Mouse (Mus musculus): Measurements from ENCODE around the gene Cyp2d9. TPM values are rescaled to one million over a fixed set of nuclear protein-coding genes. Genes with fewer than 3 reads are reported as not detected.

The Cyp2d9 gene
- total and polyA plus RNA-seq, 3 experiments: 0.16 TPM; not detected in 2

DNA sequence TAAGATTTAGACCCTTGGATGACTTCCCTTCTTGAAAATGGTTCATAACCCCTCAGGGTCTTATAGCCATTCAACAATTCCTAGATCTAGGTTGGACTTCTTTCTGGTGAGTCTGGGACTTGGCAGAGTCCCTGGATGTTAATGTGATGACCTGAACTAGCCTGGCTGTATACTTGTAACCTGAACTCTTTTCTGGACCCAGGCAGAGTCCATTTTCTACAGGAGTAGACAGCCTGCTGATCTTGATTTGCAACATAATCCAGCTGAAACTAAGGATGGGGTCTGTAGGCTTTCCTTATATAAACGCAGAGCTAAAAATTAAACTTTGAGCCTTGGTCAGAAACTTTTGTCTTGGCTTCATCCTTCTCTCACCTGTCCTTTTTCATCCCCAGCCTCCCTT, 14.6 kb upstream of the Cyp2d9 start:
- 83% methylated on average over 1 of the region's 1 CpGs for WGBS
- no peaks in the 10 kb centered on the region for H3K27me3 ChIP-seq (ENCODE audit: control insufficient read depth, insufficient read depth, low read length)
- TF ChIP-seq POLR2A (IDR thresholded peaks at IDR 0.05; ENCODE audit: insufficient read depth, low read depth, low read length) (no peak), EP300 (IDR thresholded peaks at IDR 0.05; ENCODE audit: insufficient read depth, low read depth, low read length) (no peak), CTCF (IDR thresholded peaks at IDR 0.05) (no peak)
- no peak overlapping the region for H3K4me3 ChIP-seq
- no peak overlapping the region for H3K27ac ChIP-seq
- no peaks in the 10 kb centered on the region for H3K79me2 ChIP-seq (replicated peaks; ENCODE audit: control insufficient read depth, insufficient read depth, low read length)
- no peak for DNase-seq
- peaks cover 2% of the 10 kb centered on the region; the same call in 1 of the 2 replicates for H3K4me1 ChIP-seq (ENCODE audit: control insufficient read depth, insufficient read depth, low read length)
- intact Hi-C loops (cut with DNase I): no loop called here
- H3K36me3 ChIP-seq (ENCODE audit: control insufficient read depth, insufficient read depth, low read length): no peaks in the 10 kb centered on the region
- no peak overlapping the region for H3K9ac ChIP-seq (ENCODE audit: low read depth, low read length)

DNA sequence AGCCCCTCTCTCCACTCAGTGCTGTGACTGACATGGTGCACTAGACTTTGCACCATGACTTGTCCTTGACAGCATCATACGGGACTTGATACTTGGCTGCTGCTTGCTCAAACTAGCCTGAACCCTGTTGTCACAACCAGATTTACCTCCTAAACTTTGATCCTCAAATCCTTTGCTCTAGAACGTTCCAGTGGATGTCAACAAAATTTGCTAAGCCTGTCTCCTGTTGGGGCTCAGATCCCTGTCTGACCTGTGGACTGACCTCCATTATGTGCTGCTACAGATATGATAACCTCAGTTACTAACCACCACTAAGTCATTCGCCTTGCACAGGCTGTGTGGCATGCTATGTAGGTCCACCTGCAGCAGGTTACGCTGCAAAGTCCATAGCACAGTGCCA, 10.3 kb upstream of the Cyp2d9 start:
- Histone ChIP-seq H3K4me3 (no peak overlapping the region), H3K27me3 (ENCODE audit: control insufficient read depth, insufficient read depth, low read length) (no peaks in the 10 kb centered on the region), H3K4me1 (ENCODE audit: control insufficient read depth, insufficient read depth, low read length) (no peaks in the 10 kb centered on the region), H3K79me2 (replicated peaks; ENCODE audit: control insufficient read depth, insufficient read depth, low read length) (no peaks in the 10 kb centered on the region), H3K36me3 (ENCODE audit: control insufficient read depth, insufficient read depth, low read length) (no peaks in the 10 kb centered on the region), H3K27ac (no peak overlapping the region), H3K9ac (ENCODE audit: low read depth, low read length) (no peak overlapping the region)
- intact Hi-C loops (cut with DNase I): no loop called here
- 60% methylated on average over 4 of the region's 4 CpGs for WGBS
- no peak for DNase-seq
- TF ChIP-seq CTCF (IDR thresholded peaks at IDR 0.05): no peak
- no peak for TF ChIP-seq EP300 (IDR thresholded peaks at IDR 0.05; ENCODE audit: insufficient read depth, low read depth, low read length)
- no peak for TF ChIP-seq POLR2A (IDR thresholded peaks at IDR 0.05; ENCODE audit: insufficient read depth, low read depth, low read length)

DNA sequence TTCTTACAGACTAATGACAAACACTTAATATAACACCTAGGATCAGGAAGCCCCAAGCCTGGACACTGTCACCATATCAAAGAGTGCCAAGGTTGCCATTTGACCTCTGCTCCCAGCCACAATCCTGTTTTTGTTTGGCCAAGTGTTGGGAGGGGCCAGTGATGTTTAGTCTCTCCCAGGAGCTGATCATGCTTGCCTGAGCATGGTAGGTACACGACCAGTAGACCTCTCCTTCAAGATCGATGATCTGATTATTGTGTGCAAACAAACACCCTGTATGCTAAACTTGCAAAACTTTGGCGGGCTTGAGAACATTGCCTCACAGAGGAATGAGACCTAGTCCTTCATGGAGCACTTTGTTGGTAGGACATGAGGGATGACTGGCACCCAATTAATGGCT, 9.8 kb upstream of the Cyp2d9 start:
- Histone ChIP-seq H3K4me3 (no peak overlapping the region), H3K9ac (ENCODE audit: low read depth, low read length) (no peak overlapping the region), H3K27me3 (ENCODE audit: control insufficient read depth, insufficient read depth, low read length) (no peaks in the 10 kb centered on the region), H3K4me1 (ENCODE audit: control insufficient read depth, insufficient read depth, low read length) (no peaks in the 10 kb centered on the region), H3K79me2 (replicated peaks; ENCODE audit: control insufficient read depth, insufficient read depth, low read length) (no peaks in the 10 kb centered on the region), H3K27ac (no peak overlapping the region), H3K36me3 (ENCODE audit: control insufficient read depth, insufficient read depth, low read length) (no peaks in the 10 kb centered on the region)
- TF ChIP-seq EP300 (IDR thresholded peaks at IDR 0.05; ENCODE audit: insufficient read depth, low read depth, low read length) (no peak), POLR2A (IDR thresholded peaks at IDR 0.05; ENCODE audit: insufficient read depth, low read depth, low read length) (no peak), CTCF (IDR thresholded peaks at IDR 0.05) (no peak)
- intact Hi-C loops (cut with DNase I): no loop called here
- WGBS: 80% methylated on average over 3 of the region's 3 CpGs
- no peak for DNase-seq

DNA sequence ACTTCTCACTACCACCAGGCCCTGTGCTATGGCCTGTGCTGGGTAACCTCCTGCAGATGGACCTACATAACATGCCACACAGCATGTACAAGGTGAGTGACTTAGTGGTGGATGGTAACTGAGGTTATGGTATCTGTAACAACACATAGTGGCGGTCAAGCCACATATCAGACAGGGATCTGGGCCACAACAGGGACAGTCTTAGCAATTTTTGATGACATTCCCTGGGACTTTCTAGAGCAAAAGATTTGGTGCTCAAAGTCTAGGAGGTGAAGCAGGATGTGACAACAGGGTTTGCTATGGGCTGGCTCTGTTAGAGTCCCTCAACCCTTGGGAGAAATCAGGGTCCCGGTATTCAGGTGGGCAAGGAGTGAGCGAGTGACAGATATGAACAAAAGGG, 384 bp downstream of the Cyp2d9 start:
- H3K9ac ChIP-seq (ENCODE audit: low read depth, low read length): no peak overlapping the region
- no peak for DNase-seq
- no peak for TF ChIP-seq CTCF (IDR thresholded peaks at IDR 0.05)
- TF ChIP-seq EP300 (IDR thresholded peaks at IDR 0.05; ENCODE audit: insufficient read depth, low read depth, low read length): no peak
- TF ChIP-seq POLR2A (IDR thresholded peaks at IDR 0.05; ENCODE audit: insufficient read depth, low read depth, low read length): no peak
- H3K27ac ChIP-seq: no peak overlapping the region
- intact Hi-C loops (cut with DNase I): no loop called here
- no peaks in the 10 kb centered on the region for H3K4me1 ChIP-seq (ENCODE audit: control insufficient read depth, insufficient read depth, low read length)
- no peaks in the 10 kb centered on the region for H3K36me3 ChIP-seq (ENCODE audit: control insufficient read depth, insufficient read depth, low read length)
- 88% methylated on average over 3 of the region's 3 CpGs for WGBS
- H3K79me2 ChIP-seq (replicated peaks; ENCODE audit: control insufficient read depth, insufficient read depth, low read length): no peaks in the 10 kb centered on the region
- no peaks in the 10 kb centered on the region for H3K27me3 ChIP-seq (ENCODE audit: control insufficient read depth, insufficient read depth, low read length)
- H3K4me3 ChIP-seq: no peak overlapping the region

DNA sequence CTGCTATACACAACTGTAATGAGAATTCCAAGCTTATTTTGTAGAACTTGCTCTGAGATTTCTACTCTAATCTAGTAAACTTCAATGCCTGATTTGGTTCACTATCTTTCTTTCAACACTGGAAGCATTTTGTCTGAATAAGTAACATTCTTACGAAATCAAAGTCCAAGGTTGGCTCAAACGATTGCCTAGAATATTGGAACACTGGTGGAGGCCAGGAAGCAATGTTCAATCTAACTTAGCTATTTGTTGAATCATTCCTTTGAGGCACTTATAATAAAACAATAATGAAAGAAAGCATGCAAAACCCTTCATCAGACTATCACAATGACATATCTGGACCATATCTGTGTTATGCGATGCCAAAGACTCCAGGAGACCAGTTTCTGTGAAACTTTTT, 1.3 kb downstream of the Cyp2d9 start:
- H3K4me3 ChIP-seq: no peak overlapping the region
- H3K4me1 ChIP-seq (ENCODE audit: control insufficient read depth, insufficient read depth, low read length): no peaks in the 10 kb centered on the region
- DNase-seq: no peak
- no peaks in the 10 kb centered on the region for H3K79me2 ChIP-seq (replicated peaks; ENCODE audit: control insufficient read depth, insufficient read depth, low read length)
- no peak overlapping the region for H3K9ac ChIP-seq (ENCODE audit: low read depth, low read length)
- intact Hi-C loops (cut with DNase I): no loop called here
- 75% methylated on average over 3 of the region's 3 CpGs for WGBS
- no peaks in the 10 kb centered on the region for H3K27me3 ChIP-seq (ENCODE audit: control insufficient read depth, insufficient read depth, low read length)
- H3K36me3 ChIP-seq (ENCODE audit: control insufficient read depth, insufficient read depth, low read length): no peaks in the 10 kb centered on the region
- TF ChIP-seq EP300 (IDR thresholded peaks at IDR 0.05; ENCODE audit: insufficient read depth, low read depth, low read length): no peak
- TF ChIP-seq CTCF (IDR thresholded peaks at IDR 0.05): no peak
- no peak for TF ChIP-seq POLR2A (IDR thresholded peaks at IDR 0.05; ENCODE audit: insufficient read depth, low read depth, low read length)
- no peak overlapping the region for H3K27ac ChIP-seq

DNA sequence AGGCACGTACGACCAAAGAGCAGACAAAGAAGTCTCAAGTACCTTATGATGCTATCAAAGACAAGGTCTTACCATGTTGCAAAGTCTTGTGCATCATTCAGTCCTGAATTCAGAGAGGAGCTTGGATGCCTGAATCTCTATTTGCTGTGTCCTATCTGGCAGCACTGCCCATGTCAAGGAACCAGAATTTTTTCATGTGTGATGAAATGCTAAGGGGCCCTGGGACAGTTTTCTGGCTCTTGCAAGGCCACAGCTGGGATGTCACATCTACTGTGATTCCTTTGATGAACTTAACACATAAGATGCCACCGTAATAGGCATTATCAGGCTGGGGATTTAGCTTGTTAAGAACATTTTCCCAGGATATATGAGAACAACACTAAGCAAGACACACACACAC, 1.8 kb downstream of the Cyp2d9 start:
- TF ChIP-seq CTCF (IDR thresholded peaks at IDR 0.05) (no peak), POLR2A (IDR thresholded peaks at IDR 0.05; ENCODE audit: insufficient read depth, low read depth, low read length) (no peak), EP300 (IDR thresholded peaks at IDR 0.05; ENCODE audit: insufficient read depth, low read depth, low read length) (no peak)
- Histone ChIP-seq H3K4me1 (ENCODE audit: control insufficient read depth, insufficient read depth, low read length) (no peaks in the 10 kb centered on the region), H3K79me2 (replicated peaks; ENCODE audit: control insufficient read depth, insufficient read depth, low read length) (no peaks in the 10 kb centered on the region), H3K36me3 (ENCODE audit: control insufficient read depth, insufficient read depth, low read length) (no peaks in the 10 kb centered on the region), H3K27me3 (ENCODE audit: control insufficient read depth, insufficient read depth, low read length) (no peaks in the 10 kb centered on the region), H3K9ac (ENCODE audit: low read depth, low read length) (no peak overlapping the region), H3K27ac (no peak overlapping the region), H3K4me3 (no peak overlapping the region)
- intact Hi-C loops (cut with DNase I): no loop called here
- no peak for DNase-seq
- 55% methylated on average over 3 of the region's 3 CpGs for WGBS
